Mouse (Mus musculus) megakaryocyte, embryonic 14.5 days (primary cell): Measurements from ENCODE around the gene Tmem38b.

Experiments
- FLI1 ChIP-seq: IDR thresholded peaks from 2 replicates; pipeline ENCODE4 v1.6.1; 2012; ENCODE audit warnings: low read length, inconsistent platforms, mixed read lengths
- GATA1 ChIP-seq: IDR thresholded peaks from 3 replicates; pipeline ENCODE4 v1.6.1; 2012; ENCODE audit warnings: mixed read lengths, low read length, inconsistent platforms, borderline replicate concordance

GRCm38 (mm10) chr4:53789346-53789745 lies 36.5 kb upstream of the Tmem38b start:
- TF ChIP-seq GATA1 (no peak), FLI1 (no peak)
